Mouse (Mus musculus) regulatory T cell (primary cell): ENCODE results near the gene Hhatl.

Source experiments
- in situ Hi-C: fragments of 300-600 bp; cut with MboI, MseI; formaldehyde crosslinking; loops from one replicate; pipeline ENCODE4 v1.15.1; 2025; ENCODE audit warnings: high pct_unique_total_duplicates

Hhatl gene

GRCm38 (mm10) chr9:121791757-121792521, at the start of gene Hhatl:
TSS of gene Hhatl (minus strand) at chr9:121792507.
- in situ Hi-C loops = loop anchor here (25.0 kb wide), 1 partner anchor 305 kb away; the partner anchor contains the start of gene Cck

- in situ Hi-C loops = loop anchor here (25.0 kb wide), 1 partner anchor 148 kb away; the partner anchor contains the start of gene Pomgnt2
These were observed 47.3 kb upstream of the Hhatl start for GRCm38 (mm10) chr9:121839622-121839965.

GRCm38 (mm10) chr9:121838829-121839621, 46.7 kb upstream of the Hhatl start, which contains the start of gene Ccdc13:
TSS of gene Ccdc13 (minus strand) at chr9:121839461.
- in situ Hi-C loops = loop anchor here (25.0 kb wide), 1 partner anchor 148 kb away; the partner anchor contains the start of gene Pomgnt2

DNA sequence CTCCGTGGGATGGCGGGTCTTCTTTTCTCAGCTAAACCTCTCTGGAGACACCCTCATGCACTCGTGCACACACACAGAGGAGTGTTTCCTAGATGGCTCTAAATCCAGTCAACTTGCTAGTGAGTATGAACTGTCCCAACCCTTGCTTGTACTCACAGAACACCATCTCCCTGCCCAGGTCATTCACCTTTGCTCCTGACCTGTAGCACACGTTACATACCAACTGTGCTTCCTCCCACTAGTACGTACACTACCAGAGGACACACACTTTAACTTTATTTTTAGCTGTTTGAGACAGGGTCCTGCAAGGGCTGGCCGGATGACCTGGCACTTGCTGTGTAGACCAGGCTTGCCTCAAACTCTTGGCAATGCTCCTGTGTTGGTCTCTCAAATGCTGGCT, 45.7 kb upstream of the Hhatl start:
- in situ Hi-C loops = loop anchor here (25.0 kb wide), 1 partner anchor 149 kb away; the partner anchor contains the start of gene Pomgnt2

DNA sequence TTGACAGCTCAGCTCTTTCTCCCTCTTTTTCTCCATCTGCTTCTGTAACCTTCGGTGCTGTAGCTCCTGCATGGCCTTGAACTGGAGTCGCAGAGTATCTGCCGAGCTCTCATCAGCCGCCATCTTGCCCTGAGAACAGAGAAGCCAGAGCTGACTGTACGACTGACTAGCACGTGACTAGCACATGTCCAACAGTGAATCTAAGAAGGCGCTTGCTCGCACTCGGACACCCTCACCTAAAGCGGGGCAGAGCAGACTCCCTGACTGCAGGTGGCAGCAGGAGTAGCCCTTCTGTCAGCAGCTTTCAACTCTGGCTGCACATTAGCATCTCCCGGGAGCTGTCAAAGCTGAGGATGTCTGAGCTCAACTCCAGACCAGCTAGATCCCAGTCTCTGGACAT, 41.5 kb upstream of the Hhatl start:
- in situ Hi-C loops = loop anchor here (25.0 kb wide), 1 partner anchor 153 kb away; the partner anchor contains the start of gene Pomgnt2

- in situ Hi-C loops = loop anchor here (25.0 kb wide), 1 partner anchor 156 kb away; the partner anchor contains the start of gene Pomgnt2
These were observed 38.6 kb upstream of the Hhatl start for GRCm38 (mm10) chr9:121830956-121831293.

- in situ Hi-C loops = loop anchor here (25.0 kb wide), 1 partner anchor 157 kb away; the partner anchor contains the start of gene Pomgnt2
These were observed 38.1 kb upstream of the Hhatl start for GRCm38 (mm10) chr9:121830243-121830955.

DNA sequence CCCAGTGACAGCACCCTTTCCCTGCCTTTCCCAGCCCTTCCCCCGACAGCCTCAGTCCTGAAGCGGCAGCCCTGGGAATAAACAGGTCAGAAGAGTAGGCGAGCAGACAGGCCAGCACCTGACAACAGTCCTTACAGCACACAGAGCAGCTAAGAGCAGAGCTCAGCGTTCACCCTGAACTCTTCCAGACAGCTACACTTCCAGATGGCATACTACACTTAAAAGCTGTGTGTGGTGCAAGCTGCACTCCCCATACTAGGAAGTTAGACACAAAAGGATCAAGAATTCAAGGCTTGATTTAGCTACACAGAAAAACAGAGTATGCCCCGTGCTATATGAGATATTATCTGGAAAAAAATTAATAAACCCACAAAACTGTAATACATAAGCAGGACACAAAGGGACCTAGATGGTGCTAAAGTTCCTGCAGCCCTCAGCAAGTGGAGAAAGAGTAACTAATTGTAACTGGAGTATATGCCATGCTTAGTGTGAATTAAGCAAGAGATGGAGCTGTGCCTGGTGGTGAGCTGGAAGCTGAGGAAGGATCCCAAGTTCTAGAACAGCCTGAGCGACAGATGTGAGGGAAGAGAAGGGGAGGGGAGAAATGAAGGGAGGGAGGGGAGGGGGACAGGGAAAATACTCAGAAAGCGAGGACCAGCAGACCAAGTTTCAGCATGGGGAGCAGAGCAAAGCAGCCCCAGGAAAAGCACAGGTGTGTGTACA, 37.1 kb upstream of the Hhatl start:
- in situ Hi-C loops = loop anchor here (25.0 kb wide), 1 partner anchor 158 kb away; the partner anchor contains the start of gene Pomgnt2

DNA sequence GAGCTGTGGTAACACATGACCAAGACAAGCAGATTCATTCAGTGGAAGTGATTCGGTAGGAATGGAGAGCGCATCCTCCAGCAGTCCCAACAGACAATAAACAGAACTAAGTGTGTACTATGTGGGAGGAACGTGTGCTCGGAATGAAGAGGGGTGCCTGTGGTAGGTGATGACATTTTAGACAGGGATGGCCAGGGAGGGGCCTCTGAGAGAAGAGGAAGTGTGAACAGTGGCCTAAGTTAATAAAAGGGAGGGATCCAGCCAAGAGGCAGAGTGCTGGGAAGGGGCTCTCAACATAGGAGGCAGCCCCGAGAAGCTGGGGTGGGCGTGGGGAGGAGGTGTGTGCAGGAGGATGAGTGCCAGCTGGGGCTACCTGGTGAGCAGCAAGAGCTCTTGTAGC, 36.0 kb upstream of the Hhatl start:
- in situ Hi-C loops = loop anchor here (25.0 kb wide), 1 partner anchor 159 kb away; the partner anchor contains the start of gene Pomgnt2

DNA sequence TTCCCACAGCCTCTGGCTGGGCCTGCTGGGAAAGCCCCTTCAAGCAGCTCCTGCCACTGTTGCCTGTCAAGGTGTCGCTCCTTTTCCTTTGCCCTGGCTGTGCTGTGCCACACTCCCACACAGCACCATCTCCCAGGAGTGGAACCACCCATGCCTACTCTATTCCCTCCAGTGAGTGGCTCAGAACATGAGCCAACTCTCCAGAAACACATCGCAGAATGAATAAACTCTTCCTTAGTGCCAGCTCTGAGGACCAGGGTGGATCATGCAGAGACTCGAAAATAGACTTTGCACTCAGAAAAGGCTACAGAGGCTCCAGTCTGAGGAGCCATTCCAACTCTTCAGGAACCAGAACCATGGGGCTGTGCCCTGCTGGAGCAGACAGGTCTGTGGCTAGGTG, 34.0 kb upstream of the Hhatl start:
- in situ Hi-C loops = loop anchor here (25.0 kb wide), 1 partner anchor 161 kb away; the partner anchor contains the start of gene Pomgnt2

GRCm38 (mm10) chr9:121823991-121824390, 31.7 kb upstream of the Hhatl start:
- in situ Hi-C loops = no loop called here

- in situ Hi-C loops = no loop called here
These were observed 30.7 kb upstream of the Hhatl start for GRCm38 (mm10) chr9:121823051-121823450.

- in situ Hi-C loops = no loop called here
These were observed 30.3 kb upstream of the Hhatl start for GRCm38 (mm10) chr9:121822585-121822991.

- in situ Hi-C loops = no loop called here
These were observed 28.5 kb upstream of the Hhatl start for GRCm38 (mm10) chr9:121820765-121821164.

DNA sequence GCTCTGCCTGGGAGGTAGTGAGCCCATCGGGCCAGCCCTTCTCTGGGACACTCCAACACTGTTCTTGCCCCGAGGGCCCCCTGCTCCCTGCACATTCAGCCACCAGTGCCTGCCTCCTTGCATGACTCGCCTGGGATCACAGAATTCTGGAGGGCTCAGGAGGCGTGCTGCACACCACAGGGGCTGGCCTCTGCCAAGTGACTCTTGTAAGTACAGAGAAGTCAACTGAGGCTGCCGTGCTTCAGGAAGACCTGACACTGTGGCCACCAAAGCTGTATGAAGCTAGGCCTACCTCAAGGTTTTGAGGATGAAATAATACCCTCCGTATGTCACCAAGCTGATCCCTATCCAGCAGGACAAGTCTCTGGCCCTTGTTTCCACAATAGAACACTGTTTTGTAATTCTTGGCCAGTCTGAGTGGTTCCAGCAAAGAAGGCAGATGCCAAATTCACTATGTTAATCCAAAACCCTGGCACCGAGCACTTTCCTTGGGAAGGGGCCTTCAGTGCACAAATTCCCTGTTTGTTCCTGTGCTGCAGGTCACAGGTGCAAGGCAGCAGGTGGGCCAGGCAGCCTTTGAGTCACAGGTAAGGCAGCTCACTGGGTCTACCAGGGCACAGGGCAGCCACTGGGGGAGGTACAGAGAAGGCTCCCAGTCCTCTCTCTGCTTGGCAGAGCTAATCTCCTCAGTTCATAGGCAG, 27.6 kb upstream of the Hhatl start:
- in situ Hi-C loops = no loop called here

- in situ Hi-C loops = no loop called here
These were observed 26.9 kb upstream of the Hhatl start for GRCm38 (mm10) chr9:121819073-121819770.

DNA sequence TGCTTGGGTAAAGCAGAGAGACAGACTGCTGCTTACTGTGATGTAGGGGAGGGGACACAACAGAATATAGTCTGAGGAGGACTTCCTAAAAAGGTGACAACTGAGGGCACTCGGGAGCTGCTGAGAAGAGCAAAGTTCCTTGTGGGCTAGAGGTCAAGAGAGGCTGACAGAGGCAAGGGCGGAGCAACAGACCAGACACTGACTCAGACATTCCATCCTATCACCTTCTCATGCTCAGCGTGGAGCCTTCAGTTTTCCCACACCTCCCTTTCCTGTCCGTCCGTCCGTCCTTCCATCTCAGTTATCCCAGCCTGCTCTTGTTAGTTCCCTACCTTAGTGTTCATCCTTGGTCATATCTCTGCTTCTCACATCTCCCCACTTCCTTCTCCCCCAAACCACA, 22.9 kb upstream of the Hhatl start:
- in situ Hi-C loops = no loop called here

- in situ Hi-C loops = no loop called here
These were observed 17.9 kb upstream of the Hhatl start for GRCm38 (mm10) chr9:121810081-121810821.

- in situ Hi-C loops = no loop called here
These were observed 16.2 kb upstream of the Hhatl start for GRCm38 (mm10) chr9:121808511-121808910.
